Mouse (Mus musculus) left cerebral cortex, adult 2 months (tissue): ENCODE data around the gene Sema7a. TPM values are rescaled to one million over a fixed set of nuclear protein-coding genes. Genes with fewer than 3 reads are reported as not detected.

Source experiments
- DNase-seq, 2 experiments: peaks; one replicate each; pipeline ENCODE4 v3.0.0; 2021 to 2022; ENCODE audit warnings: low spot score in 2 of 2, mixed read lengths in 1 of 2; ENCODE audit errors: extremely low spot score in 1 of 2
- H3K27ac ChIP-seq: fragments of 200-600 bp; 2 replicates; pipeline ENCODE4 v1.8.1; 2022
- H3K4me3 ChIP-seq: fragments of 200-600 bp; 2 replicates; pipeline ENCODE4 v1.8.1; 2022
- CTCF ChIP-seq: fragments of 200-600 bp; IDR thresholded peaks from 2 replicates; pipeline ENCODE4 v1.8.1; 2022; ENCODE audit warnings: antibody characterized with exemption, mild to moderate bottlenecking, moderate library complexity
- intact Hi-C: fragments of 180-260 bp; cut with DNase I; formaldehyde crosslinking; loops from one replicate; pipeline ENCODE4 v1.15.1; 2025
- total RNA-seq, 2 experiments: library from RNA; stranded (reverse); gene quantifications; 2 replicates each; pipeline ENCODE4 v1.2.3; 2021

The Sema7a gene
- total RNA-seq, 2 experiments from 2014 or later: 151 to 160 TPM

GRCm38 (mm10) chr9:57972141-57972591 is 32.3 kb downstream of the Sema7a start:
- no peak for DNase-seq
- TF ChIP-seq CTCF: no peak
- H3K4me3 ChIP-seq: no peak overlapping the region
- peak overlapping the region; percentile 44; the same call in 1 of the 2 replicates for H3K27ac ChIP-seq
- intact Hi-C loops: no loop called here

GRCm38 (mm10) chr9:57972776-57973439 is 33.0 kb downstream of the Sema7a start:
- DNase-seq: no peak
- Histone ChIP-seq H3K27ac (peak overlapping the region; percentile 18; the same call in 1 of the 2 replicates), H3K4me3 (no peak overlapping the region)
- no peak for TF ChIP-seq CTCF
- intact Hi-C loops: no loop called here

GRCm38 (mm10) chr9:57973440-57974066 is 33.6 kb downstream of the Sema7a start:
- no peak for TF ChIP-seq CTCF
- no peak overlapping the region for H3K4me3 ChIP-seq
- DNase-seq: no peak
- intact Hi-C loops: no loop called here
- H3K27ac ChIP-seq: no peak overlapping the region; the same call in 1 of the 2 replicates

- no peak for TF ChIP-seq CTCF
- no peak overlapping the region for H3K4me3 ChIP-seq
- DNase-seq: no peak
- H3K27ac ChIP-seq: no peak overlapping the region
- intact Hi-C loops: no loop called here
Observed at GRCm38 (mm10) chr9:57974221-57974620, 34.3 kb downstream of the Sema7a start.

- DNase-seq: peak in 1 of 2 experiments; percentile 41
Observed at GRCm38 (mm10) chr9:57975200-57975821, 35.4 kb downstream of the Sema7a start.

GRCm38 (mm10) chr9:57978025-57978424 is 38.1 kb downstream of the Sema7a start:
- no peak for DNase-seq
- H3K27ac ChIP-seq: no peak overlapping the region
- no peak for TF ChIP-seq CTCF
- intact Hi-C loops: no loop called here
- no peak overlapping the region for H3K4me3 ChIP-seq

More at GRCm38 (mm10) chr9:57975200-57975821, 35.4 kb downstream of the Sema7a start:
- no peak overlapping the region for H3K4me3 ChIP-seq
- intact Hi-C loops: no loop called here
- TF ChIP-seq CTCF: no peak
- no peak overlapping the region for H3K27ac ChIP-seq

- no peak for DNase-seq
- Histone ChIP-seq H3K4me3 (no peak overlapping the region), H3K27ac (no peak overlapping the region)
- intact Hi-C loops: no loop called here
- TF ChIP-seq CTCF: no peak
Observed at GRCm38 (mm10) chr9:57978858-57979257, 38.9 kb downstream of the Sema7a start.

- no peak for DNase-seq
- Histone ChIP-seq H3K4me3 (no peak overlapping the region), H3K27ac (no peak overlapping the region)
- TF ChIP-seq CTCF: no peak
- intact Hi-C loops: no loop called here
Observed at GRCm38 (mm10) chr9:57980570-57980969, 40.7 kb downstream of the Sema7a start.

GRCm38 (mm10) chr9:57985304-57985703 is 45.4 kb downstream of the Sema7a start:
- intact Hi-C loops: loop anchor here (2.0 kb wide), 1 partner anchor 19 kb away; no protein-coding TSS in a partner anchor
- TF ChIP-seq CTCF: no peak
- peak; percentile 48 to 62 for DNase-seq
- H3K4me3 ChIP-seq: no peak overlapping the region
- peak overlapping the region; percentile 71; the same call in 1 of the 2 replicates for H3K27ac ChIP-seq

- H3K4me3 ChIP-seq: no peak overlapping the region
- no peak for DNase-seq
- peak overlapping the region; percentile 51 for H3K27ac ChIP-seq
- no peak for TF ChIP-seq CTCF
- intact Hi-C loops: no loop called here
Observed at GRCm38 (mm10) chr9:57986293-57986692, 46.4 kb downstream of the Sema7a start.

GRCm38 (mm10) chr9:57988098-57988497 is 48.2 kb downstream of the Sema7a start:
- Histone ChIP-seq H3K4me3 (no peak overlapping the region), H3K27ac (no peak overlapping the region)
- TF ChIP-seq CTCF: no peak
- intact Hi-C loops: no loop called here
- no peak for DNase-seq

GRCm38 (mm10) chr9:57989309-57989708 is 49.4 kb downstream of the Sema7a start:
- intact Hi-C loops: no loop called here
- TF ChIP-seq CTCF: no peak

More at GRCm38 (mm10) chr9:57989309-57989708, 49.4 kb downstream of the Sema7a start:
- Histone ChIP-seq H3K4me3 (no peak overlapping the region), H3K27ac (no peak overlapping the region)
- no peak for DNase-seq
